Mouse (Mus musculus): Measurements from ENCODE around the gene Tpp1.

Gene Tpp1

DNA sequence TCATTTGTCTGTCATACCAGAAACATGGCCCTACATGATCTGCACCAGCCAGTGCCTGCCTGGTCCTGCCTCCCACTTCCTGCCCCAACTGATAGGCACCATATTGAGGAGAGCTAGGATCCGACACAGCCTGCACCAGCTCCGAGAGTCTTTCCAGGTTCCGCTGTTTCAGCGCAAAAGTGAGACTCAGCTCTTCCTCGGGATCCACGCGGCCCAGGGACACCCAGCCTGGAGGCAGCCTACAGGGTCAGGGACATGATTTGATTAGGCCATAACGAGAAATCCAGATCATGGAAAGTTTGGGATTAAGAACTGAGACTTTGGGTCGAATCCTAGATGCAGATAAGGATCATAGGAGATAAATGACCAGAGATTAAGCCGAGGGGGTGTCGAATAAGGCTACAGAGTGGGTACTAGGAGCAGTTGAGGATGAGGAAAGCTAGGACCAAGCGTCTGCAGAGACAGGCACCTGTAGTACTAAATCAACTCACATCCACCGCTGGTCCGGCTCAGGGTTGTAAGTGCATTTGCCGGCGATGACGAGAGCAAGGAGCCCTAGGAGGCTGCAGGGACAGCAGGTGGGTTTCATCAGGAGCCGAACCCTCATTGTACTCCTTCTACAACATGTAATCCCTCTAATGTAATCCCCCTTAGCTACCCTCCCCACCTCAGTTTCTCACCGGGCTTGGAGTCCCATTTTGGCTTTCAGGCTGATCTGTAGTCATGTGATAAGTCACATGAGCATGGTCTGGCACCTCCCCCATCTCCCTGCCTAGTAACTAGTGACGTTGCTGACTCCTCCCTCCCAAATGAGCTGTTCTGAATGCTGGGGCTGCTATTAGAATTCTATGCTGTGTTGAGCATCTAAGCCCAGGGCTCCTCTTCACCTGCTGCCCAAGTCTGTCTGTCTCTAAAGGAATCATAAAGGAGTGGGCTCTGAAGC lies at the start of gene Tpp1:
Gene Tpp1 (minus strand): TSS at position 745 of the 943 bp plus-strand sequence.
- peak; percentile 88 to 91 for DNase-seq (ENCODE audit: low spot score in 2 of 2)

DNA sequence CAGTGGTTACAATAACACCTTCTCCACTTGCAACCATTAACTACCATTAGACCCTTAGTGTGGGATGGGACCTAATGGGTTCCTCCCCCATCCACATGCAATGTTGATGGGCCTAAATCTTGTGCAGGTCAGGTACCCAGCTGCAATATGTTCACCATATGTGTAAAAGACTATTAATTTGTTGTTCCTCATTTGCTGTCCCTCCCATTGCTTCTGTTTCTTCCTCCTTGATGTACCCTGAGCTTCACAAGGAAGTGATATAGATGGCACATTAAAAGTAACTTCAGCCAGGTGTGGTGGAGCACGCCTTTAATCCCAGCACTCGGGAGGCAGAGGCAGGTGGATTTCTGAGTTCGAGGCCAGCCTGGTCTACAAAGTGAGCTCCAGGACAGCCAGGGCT lies 44.9 kb upstream of the Tpp1 start:
- no peak for DNase-seq (ENCODE audit: low spot score in 2 of 2)

DNA sequence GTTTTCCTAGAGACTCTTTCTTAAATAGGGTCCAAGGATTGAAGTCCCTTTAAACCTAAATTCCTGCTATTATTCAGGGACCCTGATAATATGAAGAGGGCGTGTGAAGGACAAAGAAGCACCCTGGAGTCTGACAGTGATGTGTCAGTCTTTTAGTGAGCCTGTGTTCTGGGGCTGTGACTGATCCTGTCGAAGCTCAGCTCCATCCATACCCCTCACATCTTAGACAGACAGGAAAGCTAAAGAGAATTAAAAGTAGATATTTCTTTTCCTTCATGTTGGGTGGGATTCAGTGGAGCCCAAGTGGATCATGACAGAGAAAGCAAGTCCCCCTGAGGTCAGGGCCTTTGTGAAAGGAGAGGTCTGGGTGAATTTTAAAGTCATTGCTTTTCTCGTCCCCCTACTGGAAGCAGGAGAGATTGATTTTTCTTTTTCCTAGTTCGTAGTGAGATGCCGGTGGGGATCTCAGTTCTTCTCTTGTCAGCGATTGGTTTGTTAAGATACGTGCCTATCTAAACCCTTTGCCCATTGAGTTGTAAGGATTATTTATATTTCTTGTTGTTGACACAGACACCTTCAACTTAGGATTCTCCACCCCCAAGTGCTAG lies 43.8 kb upstream of the Tpp1 start:
- no peak for DNase-seq (ENCODE audit: low spot score in 2 of 2)

DNA sequence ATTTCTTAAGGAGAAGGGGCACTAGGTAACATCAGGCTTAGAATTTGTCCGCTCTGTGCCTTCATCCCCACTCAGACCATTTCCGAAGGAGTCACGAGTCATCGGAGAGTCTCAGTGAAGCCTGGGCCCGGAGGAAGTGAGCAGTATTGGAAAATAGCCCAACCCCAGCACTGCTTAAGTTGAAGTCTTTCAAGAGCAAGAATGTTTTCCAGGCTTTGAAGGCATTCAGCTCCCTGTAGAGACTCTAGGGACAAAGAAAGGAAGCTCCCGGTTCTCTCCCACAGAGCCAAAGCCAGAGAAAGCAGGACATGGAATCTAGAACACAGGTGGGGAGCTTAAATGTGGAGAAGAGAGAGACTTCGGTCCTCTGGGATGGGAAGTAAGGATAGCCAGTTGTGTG lies 41.7 kb upstream of the Tpp1 start:
- no peak for DNase-seq (ENCODE audit: low spot score in 2 of 2)

DNA sequence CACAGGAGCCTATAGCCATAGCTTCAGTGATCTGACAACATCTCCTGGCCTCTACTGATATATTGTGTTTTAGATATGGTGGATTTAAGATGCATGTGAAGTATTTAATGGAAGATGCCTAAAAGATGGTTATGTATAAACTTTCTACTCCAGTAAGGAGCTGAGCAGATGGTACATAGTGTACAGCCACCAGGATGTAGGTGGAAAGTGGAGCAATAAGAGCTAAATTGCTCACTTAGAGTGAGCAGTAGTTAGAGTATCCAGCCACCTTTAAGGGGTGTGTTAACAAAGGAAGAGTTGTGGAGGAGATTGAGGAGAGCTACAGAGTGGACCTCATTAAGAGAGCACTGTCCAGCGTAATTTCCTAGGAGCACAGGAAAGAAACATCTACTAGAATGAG lies 39.1 kb upstream of the Tpp1 start:
- no peak for DNase-seq (ENCODE audit: low spot score in 2 of 2)

DNA sequence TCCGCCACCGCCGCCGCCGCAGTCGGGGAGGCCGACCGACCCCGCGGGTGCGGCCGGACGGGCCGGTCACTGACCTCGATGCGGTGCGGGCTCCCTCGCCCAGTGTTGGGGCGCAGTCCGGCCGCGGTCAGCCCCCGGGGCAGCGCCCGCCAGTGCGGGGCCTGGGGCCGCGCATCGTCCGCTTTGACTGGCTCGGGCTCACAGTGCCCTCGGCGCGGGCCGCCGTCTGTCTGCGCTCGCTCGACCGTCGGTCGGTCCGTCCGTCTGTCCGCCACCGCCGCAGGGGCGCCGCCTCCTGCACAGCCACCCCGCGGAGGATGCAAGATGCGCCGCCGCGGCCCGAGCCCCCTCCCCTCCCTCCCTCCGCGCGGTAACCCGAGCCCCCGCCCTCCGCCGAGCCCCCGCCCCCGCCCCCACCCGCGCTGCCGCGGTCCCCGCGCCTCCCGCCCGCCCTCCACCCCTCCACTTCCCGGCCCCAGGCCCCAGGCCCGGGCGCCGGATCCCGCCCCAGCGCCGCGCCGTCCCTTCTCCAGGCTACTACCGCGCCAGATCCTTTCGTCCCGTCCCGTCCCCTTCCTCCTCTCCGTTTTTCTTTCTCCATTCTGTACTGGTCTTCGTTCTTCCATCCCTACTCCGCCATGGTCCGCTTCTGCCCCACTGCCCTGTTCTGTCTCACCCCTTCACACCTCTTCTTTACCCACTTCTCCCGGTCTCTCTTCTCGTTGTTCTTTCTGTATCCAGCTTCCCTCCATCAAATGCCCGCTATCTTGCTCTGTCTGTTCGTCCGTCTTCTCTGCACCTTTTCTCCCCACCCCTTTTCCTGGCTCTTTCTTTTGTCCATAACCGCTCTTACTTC lies 35.5 kb upstream of the Tpp1 start, which contains the start of gene Dchs1:
Gene Dchs1 (minus strand): TSS at position 370 of the 856 bp plus-strand sequence.
- DNase-seq (ENCODE audit: low spot score in 2 of 2): no peak

DNA sequence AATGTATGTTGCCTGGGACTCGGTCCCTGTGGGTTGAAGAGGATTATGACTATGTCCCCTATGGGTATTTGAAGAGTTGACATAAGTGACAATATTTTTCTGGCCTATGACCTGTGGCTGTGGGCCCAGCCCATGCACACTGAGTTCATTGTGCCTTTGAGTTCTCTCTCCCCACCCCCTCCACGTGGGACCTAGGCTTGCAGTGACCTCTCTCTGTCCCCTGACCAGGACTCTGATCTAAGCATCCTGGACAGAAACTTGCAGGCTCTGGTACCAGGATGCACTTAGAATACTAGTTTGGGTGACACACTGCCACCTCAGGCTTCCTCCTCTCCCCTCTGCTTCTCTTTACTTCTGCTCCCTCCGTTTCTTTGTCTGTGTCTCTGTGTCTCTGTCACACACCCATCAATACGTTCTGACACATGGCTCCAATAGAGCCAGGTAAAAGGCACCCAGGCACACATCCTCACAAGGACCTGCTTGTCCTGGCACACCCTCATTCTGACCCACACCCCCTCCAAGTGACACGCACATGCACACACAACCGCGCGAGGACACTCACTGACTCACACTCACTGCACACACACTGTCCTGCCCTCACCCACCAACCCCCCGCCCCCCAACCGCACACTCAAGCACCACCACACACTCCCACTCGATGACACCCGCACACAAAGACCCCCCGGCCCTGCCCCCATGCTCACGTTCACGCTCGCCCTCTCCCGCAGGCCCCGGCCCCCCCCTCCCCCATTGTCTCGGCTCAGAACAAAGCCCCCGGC lies 34.7 kb upstream of the Tpp1 start:
- no peak for DNase-seq (ENCODE audit: low spot score in 2 of 2)

DNA sequence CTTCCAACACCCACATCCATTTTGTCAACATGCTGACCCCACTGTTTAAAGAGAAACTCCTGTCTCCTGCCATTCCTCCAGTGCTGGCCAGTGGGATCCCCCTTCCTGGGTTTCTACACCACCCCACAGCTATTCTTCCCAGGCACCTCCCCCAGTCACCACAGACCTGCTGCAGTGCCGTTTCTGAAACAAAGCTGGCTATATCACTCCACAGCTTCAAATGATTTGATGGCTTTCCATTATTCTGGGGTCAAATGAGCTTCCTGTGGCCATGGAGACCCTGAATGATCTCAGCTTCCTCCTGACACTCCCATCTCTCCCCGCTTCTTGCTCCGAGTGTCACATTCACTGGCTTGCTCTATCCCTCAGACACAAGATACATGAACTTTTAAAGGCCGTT lies 32.5 kb upstream of the Tpp1 start:
- DNase-seq (ENCODE audit: low spot score in 2 of 2): no peak

DNA sequence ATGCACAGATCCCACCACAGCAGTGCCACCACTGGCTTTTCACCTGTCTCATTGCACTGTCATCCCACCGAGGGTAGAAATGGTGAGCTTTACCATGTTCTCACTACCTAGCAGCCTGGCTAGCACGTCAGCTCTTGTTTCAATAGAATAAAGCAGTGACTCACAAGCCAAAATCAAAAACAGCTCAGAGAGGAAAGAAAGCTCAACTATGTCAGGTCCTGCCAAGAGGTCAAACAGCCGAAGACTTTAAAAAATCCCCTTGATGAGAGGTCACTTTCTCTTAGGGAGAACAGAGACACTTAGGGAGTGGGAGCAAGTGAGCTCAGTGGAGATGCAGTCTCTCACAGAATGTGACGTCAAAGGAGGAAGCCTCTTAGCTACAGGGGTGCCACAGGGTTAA lies 31.8 kb upstream of the Tpp1 start:
- DNase-seq (ENCODE audit: low spot score in 2 of 2): no peak

DNA sequence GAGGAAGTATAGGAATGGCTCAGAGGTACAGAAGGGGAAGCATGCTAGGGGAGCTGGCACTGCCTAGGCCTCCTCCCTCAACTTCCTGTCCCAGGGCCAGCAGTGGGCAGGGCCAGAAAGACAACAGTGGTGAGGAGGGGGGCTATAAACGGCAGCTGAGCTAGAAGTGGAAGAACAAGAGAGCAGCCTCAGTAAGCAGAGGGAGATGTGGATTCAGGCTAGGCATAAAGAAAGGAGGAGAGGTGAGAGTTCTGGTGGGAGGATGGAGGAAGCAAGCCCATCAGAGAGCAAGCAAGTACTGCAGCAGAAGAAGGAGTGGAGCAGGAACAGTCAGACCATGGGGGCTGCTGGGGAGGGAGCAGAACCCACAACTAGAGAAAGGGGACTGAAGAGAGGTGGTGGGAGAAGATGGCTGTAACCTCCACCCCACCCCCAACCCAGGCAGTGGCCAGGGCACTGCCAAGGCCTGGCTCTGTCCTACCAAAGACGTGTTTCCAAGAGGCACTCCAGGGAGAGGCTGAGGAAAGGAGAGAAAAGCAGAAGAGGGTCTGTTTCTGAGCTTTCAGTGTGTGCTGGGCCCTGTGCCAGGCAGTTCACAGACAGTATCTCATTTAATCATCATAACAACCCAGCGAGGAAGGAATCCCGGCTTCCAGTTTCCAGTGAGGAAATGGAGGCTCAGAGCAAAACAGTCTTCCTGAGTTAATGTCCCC lies 26.7 kb upstream of the Tpp1 start:
- DNase-seq (ENCODE audit: low spot score in 2 of 2): no peak

DNA sequence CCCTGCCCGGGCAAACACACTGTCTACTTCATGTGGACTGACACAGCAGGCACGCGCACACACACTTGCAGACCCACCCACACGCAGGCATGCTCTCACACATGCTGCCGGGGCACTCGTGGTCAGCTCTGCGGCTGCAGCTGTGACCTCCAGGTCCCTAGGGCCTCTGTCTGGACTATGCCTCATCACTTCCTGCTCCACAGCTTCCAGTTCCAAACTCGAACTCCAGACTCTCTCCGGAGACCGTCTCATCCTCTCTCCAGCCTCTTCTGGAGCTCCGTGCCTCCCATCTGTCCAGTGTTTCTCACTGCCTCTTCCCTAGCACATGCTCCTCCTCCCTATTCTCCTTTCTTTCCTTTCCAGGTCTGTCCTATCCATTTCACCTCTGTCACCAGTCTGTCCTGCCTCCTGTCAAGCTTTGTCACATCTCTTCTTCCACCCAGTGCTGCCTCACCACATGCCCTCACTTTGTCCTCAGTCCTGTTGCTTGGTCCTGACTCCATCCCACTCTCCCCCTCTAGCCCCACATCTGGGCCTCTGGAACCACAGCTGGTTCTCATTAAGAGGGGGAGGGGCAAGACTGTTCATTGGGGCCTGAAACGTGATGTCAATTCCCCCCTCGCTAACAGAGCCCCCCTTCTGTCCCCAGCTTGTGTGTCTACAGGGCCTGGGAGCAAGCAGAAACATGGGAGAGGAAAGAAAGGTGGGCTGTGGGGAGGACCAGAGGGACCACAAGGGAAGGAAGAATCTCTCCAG lies 25.9 kb upstream of the Tpp1 start:
- DNase-seq (ENCODE audit: low spot score in 2 of 2): peak in 1 of 2 experiments; percentile 60

DNA sequence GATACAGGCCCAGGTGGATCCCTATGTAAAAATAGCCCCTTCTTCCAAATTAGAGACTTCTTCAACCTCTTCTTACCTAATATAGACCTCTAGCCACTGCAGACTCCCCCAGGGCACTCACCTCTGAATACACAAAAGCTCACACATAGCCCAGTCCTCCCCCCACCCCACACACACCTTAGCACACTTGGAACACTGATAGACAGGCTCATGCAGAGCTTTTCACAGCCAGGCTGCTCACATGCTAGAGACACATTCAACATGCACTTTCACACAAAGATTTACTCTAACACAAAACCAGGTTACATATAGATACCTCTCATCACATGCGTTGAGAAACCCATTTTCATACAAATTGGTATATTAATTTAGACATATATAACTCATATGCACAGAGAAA lies 25.3 kb upstream of the Tpp1 start:
- no peak for DNase-seq (ENCODE audit: low spot score in 2 of 2)

DNA sequence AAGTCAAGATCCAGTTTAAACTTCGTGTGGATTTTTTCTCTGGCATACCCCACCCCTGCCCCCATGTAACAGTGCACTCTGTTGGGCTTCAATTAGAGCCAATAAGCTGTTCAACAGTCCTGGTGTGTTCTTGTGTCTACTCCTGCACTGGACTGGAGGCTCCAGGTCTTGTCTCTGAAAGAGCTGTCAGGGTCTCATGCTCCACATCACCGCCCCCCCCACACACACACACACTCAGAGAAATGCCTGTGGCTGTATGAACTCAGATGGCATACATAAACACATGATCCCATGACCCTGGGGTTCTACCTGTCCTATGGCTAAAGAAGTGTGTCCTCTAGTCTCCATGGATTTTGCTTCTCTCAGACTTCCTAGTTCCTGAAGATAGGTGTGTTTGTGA lies 24.0 kb upstream of the Tpp1 start:
- DNase-seq (ENCODE audit: low spot score in 2 of 2): no peak

DNA sequence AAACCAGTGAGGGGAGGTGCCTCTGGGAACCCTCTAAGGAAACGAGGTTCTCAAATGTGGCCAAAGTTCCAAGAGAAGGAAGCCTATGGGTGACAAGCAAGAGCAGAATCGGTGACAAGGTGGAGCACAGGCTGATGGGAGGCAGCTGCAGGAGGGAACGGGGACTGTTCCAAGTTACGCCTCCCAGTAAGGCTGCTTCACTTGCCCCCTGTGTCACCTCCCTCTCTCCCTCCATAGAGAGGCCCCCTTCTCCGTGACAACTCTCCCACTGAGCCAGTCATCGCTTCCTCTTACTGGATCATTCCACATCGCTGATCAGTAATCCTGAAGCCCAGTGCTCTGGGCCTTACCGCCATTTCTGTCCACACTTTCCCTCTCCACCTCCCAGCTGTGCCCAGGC lies 22.6 kb upstream of the Tpp1 start:
- no peak for DNase-seq (ENCODE audit: low spot score in 2 of 2)

DNA sequence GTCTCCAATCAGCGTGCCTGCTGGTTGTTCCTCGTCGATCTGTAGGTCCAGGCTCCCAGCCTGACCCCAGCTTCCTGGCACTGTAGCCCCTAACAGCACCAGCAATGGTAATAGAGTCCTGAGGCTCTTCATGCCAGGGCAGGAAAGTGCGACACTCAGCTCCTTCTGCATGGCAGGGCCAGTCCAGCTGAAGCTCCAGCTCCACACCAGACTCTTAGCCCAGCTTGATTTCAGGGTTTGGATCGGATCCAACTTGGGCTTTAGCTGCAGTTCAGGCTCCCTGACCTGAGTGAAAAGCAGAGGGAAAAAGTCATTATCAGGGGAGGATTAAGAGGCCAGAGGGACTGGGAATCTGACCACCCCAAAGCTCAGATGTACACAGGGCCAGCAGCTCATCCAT lies 21.0 kb upstream of the Tpp1 start:
- no peak for DNase-seq (ENCODE audit: low spot score in 2 of 2)

DNA sequence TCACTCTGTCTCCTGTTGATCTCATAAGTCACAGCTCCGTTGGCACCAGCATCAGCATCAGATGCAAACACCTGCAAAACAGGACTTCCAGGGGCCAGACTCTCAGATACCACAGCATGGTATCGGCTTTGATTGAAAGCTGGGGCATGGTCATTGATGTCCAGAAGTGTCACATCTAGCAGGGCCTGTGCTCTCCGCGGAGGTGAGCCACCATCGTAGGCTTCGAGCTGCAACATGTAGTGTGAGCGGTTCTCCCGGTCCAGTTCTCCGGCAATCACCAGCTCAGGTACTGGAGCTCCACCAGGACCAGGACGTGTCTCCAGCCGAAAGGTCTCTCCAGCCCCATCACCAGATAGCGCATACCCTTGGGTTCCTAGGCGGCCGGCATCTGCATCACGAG lies 20.3 kb upstream of the Tpp1 start:
- DNase-seq (ENCODE audit: low spot score in 2 of 2): no peak

DNA sequence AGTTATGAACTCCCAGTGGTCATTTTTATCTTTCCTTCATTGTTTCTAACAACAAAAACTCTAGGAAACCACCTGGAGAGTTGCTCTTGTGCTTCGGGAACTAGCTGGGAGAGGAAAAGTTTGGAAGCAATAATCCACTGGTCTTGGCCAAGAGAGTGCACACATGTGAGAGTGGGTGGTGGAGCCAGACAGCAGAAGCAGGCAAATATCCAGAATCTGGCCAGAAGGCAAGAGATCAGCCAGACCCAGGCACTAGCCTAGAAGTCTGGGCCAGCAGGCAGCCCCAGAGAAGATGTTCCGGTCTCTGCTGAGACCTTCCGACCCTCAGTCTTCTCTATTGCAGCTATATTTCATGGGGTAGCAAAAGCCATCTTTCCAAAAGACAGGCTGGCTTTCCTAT lies 17.9 kb upstream of the Tpp1 start:
- no peak for DNase-seq (ENCODE audit: low spot score in 2 of 2)

DNA sequence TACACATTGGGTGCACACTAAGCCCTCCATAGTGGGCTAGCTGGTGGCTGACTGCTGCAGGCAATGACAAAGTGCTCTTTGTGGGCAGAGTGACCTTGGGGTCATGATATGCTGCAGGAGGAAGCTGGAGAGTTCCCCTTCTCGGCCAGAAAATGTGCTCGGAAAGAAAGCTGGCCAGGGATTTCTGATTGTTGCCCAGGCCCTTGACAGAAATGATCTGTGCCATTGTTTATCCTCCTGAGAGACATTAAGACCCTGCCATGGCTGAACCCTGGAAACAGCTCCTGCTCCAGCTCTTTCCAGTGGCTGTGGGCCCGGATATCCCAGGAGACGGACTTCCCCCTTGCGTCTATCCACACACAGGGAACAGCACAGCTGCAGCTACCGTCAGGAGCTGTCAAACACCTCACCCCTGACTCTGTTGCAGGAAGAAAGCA lies 15.7 kb upstream of the Tpp1 start:
- no peak for DNase-seq (ENCODE audit: low spot score in 2 of 2)

DNA sequence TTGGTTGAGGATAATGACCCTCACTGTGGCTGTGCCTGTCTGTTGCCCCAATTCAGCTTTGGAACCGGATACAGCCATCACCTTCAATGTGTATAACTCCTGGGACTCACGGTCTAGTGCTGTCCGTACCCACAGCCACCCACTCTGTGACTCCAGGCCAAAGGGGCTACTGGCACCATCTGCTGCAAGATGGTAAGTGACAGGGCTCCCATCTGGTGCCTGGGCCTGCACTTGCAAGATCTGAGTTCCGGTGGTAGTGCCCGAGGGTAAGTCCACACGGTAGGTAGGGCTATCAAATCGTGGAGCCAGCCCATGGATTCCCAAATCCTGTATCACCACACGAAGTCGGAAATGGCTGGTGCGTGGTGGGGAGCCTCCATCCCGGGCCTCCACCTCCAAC lies 12.3 kb upstream of the Tpp1 start:
- DNase-seq (ENCODE audit: low spot score in 2 of 2): no peak
